Mouse (Mus musculus): ENCODE measurements around the gene Hist1h2bm. TPM values are rescaled to one million over a fixed set of nuclear protein-coding genes. Genes with fewer than 3 reads are reported as not detected.
A peak's percentile ranks its signal among the peaks of the same experiment; 100 is the strongest.
"Not testable (repeated sequence)": the region's sequence is repeated elsewhere in the genome, so short reads cannot be mapped to it uniquely, and the experiment has no call there.

Hist1h2bm gene
- polyA plus RNA-seq, 1 experiment from 2014 or later, result 6.3 TPM

GRCm38 (mm10) chr13:21734906-21735767, 13.3 kb downstream of the Hist1h2bm start, which contains the start of gene Hist1h4j:
Gene Hist1h4j, plus strand, starts transcription at chr13:21735064.
- peak within 1 kb of the TSS; percentile 58 for H3K4me2 ChIP-seq (ENCODE audit: low read depth, low read length)
- under 1% methylated on average over 43 of the region's 56 CpGs for WGBS
- H3K4me1 ChIP-seq (ENCODE audit: control insufficient read depth, insufficient read depth, low read length); H3K9me3 ChIP-seq (replicated peaks; ENCODE audit: control insufficient read depth, low read length); H3K36me3 ChIP-seq (replicated peaks; ENCODE audit: control insufficient read depth, insufficient read depth, low read depth, low read length); H3K27me3 ChIP-seq (ENCODE audit: control insufficient read depth, insufficient read depth, low read length): not testable (repeated sequence)
- DNase-seq (ENCODE audit: low spot score), result peak; percentile 93
- peak within 1 kb of the TSS; percentile 50 for H3K4me3 ChIP-seq (ENCODE audit: low read depth, low read length)
- H3K9ac ChIP-seq (replicated peaks; ENCODE audit: low read length), result peak within 1 kb of the TSS; percentile 63
- H3K27ac ChIP-seq (replicated peaks; ENCODE audit: low read depth, low read length), result peak within 1 kb of the TSS; percentile 95
- peak; percentile 92 for ATAC-seq (replicated peaks; ENCODE audit: insufficient number of reproducible peaks, low FRiP score, low TSS enrichment, low read depth)

DNA sequence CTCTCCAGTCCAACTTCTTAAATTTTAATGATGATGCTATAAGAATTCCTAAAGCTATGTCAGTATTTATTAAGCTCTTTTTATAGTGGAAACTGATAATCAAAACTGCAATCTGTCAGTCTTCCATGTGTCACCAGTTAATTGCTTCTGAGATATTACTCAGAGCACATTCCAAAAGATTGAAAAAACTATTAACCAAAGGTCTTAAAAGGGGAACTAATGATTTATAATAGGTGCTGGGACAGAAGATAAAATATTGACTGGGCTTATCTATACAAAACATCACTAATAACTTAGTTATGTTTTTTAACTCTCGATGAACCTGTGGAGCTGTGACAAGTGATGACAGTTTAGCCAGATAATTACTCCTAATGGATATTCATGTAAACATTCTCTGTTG, 23.2 kb downstream of the Hist1h2bm start:
- Histone ChIP-seq H3K27me3 (ENCODE audit: control insufficient read depth, insufficient read depth, low read length) (no peaks in the 10 kb centered on the region), H3K9me3 (replicated peaks; ENCODE audit: control insufficient read depth, low read length) (no peaks in the 10 kb centered on the region)
- ATAC-seq (replicated peaks; ENCODE audit: insufficient number of reproducible peaks, low FRiP score, low TSS enrichment, low read depth), result no peak

DNA sequence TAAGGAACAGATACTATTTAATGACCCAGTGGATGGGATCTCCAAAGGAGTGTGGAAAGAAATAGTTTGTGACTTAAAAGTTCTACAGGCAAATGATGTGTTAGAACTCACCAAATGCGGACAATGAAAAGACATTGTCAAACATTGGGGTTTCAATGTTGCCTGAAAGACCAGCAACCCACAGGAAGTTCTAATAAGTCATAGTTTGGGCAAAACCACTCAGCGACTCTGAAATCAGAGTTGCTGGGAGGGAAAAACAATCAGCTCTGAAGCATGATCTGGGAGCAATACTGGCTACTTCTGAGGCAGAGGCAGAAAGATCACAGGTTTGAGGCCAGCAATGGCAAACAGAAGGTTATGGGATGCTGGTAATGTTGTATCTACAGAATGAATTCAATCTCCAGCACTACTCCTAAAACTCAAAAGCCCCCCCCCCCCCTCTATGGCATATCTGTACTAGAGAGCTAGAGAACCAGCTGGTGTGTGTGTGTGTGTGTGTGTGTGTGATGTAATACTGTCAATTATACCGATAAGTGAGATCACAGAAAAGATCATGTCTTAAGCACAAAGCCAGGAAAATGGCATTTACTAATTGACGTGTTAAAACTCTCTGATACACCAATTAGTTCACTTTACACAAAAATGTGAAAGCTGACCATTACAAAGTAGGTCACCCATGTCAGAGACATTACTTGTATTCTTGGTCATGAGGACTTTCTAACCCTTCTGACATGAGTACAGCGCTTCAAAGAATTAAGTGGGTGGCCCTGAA, 27.7 kb downstream of the Hist1h2bm start:
- H3K4me3 ChIP-seq (ENCODE audit: low read depth, low read length), result peak overlapping the region; percentile 56
- peak overlapping the region; percentile 97 for H3K27ac ChIP-seq (replicated peaks; ENCODE audit: low read depth, low read length)
- 5% methylated on average over 5 of the region's 5 CpGs for WGBS
- H3K9me3 ChIP-seq (replicated peaks; ENCODE audit: control insufficient read depth, low read length), result no peaks in the 10 kb centered on the region
- ATAC-seq (replicated peaks; ENCODE audit: insufficient number of reproducible peaks, low FRiP score, low TSS enrichment, low read depth), result no peak; the same call in 1 of the 2 replicates
- no peaks in the 10 kb centered on the region for H3K4me1 ChIP-seq (ENCODE audit: control insufficient read depth, insufficient read depth, low read length)
- peak overlapping the region; percentile 87 for H3K4me2 ChIP-seq (ENCODE audit: low read depth, low read length)
- H3K36me3 ChIP-seq (replicated peaks; ENCODE audit: control insufficient read depth, insufficient read depth, low read depth, low read length), result no peaks in the 10 kb centered on the region
- no peaks in the 10 kb centered on the region for H3K27me3 ChIP-seq (ENCODE audit: control insufficient read depth, insufficient read depth, low read length)
- peak overlapping the region; percentile 65 for H3K9ac ChIP-seq (replicated peaks; ENCODE audit: low read length)
- DNase-seq (ENCODE audit: low spot score), result peak; percentile 69

More for the DNA sequence above, 23.2 kb downstream of the Hist1h2bm start:
- Histone ChIP-seq H3K27ac (replicated peaks; ENCODE audit: low read depth, low read length) (no peak overlapping the region), H3K9ac (replicated peaks; ENCODE audit: low read length) (no peak overlapping the region), H3K4me3 (ENCODE audit: low read depth, low read length) (no peak overlapping the region), H3K4me2 (ENCODE audit: low read depth, low read length) (no peak overlapping the region), H3K4me1 (ENCODE audit: control insufficient read depth, insufficient read depth, low read length) (no peaks in the 10 kb centered on the region), H3K36me3 (replicated peaks; ENCODE audit: control insufficient read depth, insufficient read depth, low read depth, low read length) (no peaks in the 10 kb centered on the region)
- WGBS, result 84% methylated on average over 1 of the region's 1 CpGs
- DNase-seq (ENCODE audit: low spot score), result no peak

DNA sequence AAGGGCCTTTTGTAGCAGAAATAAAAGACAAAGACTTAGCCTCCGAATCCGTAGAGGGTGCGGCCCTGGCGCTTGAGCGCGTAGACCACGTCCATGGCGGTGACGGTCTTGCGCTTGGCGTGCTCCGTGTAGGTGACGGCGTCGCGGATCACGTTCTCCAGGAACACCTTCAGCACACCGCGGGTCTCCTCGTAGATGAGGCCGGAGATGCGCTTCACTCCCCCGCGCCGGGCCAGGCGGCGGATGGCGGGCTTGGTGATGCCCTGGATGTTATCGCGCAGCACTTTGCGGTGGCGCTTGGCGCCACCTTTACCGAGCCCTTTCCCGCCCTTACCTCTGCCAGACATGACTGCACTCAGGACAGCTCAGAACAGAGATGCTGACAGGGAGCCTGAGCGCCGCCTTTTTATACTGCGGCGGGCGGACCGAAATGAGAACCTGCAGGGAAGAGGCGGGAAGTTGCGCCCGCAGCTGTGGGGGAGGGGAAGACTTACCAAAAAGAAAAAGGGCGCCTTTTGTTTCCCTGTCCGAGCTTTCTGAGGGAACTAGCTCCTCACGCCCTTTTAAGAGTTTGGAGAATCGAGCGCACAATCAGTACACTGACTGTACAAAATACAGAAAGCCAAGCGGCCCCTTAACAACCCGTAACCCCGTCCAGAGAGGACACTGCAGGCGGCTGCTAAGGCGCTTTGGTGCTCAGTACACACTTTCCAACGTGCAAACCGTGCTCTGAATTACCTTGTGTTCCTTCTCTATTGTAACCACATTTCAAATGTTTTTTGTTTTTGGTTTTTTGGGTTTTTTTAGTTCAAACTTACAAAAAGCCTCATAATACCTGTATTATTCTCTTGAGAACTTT, 28.5 kb downstream of the Hist1h2bm start, which contains the start of gene Hist1h4k:
Gene Hist1h4k (minus strand): TSS at position 347 of the 859 bp plus-strand sequence.
- ATAC-seq (replicated peaks; ENCODE audit: insufficient number of reproducible peaks, low FRiP score, low TSS enrichment, low read depth) (peak; percentile 89), DNase-seq (ENCODE audit: low spot score) (peak; percentile 94)
- H3K4me1 ChIP-seq (ENCODE audit: control insufficient read depth, insufficient read depth, low read length); H3K9me3 ChIP-seq (replicated peaks; ENCODE audit: control insufficient read depth, low read length); H3K36me3 ChIP-seq (replicated peaks; ENCODE audit: control insufficient read depth, insufficient read depth, low read depth, low read length); H3K27me3 ChIP-seq (ENCODE audit: control insufficient read depth, insufficient read depth, low read length): not testable (repeated sequence)
- WGBS, result under 1% methylated on average over 40 of the region's 56 CpGs
- Histone ChIP-seq H3K27ac (replicated peaks; ENCODE audit: low read depth, low read length) (peak within 1 kb of the TSS; percentile 97), H3K4me3 (ENCODE audit: low read depth, low read length) (peak within 1 kb of the TSS; percentile 56), H3K4me2 (ENCODE audit: low read depth, low read length) (peak within 1 kb of the TSS; percentile 87), H3K9ac (replicated peaks; ENCODE audit: low read length) (peak within 1 kb of the TSS; percentile 65)

DNA sequence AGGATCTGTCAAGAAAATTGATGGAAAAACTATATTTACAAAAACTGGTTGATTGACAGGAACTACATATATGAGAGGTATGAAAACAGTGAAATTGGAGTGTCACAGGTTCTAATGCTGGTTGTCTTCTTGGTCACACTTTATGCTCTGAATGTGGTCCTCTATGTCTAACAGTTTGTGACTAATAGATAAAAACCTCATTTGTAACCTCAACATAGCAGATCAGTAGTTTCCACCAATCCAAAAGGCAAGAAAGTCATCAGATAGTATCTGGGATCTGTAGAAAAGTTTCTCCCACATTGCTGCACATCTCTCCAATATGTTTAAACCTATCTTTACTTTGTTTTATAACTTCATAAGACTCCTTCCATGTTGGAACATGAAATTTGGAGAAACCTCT, 29.6 kb downstream of the Hist1h2bm start:
- H3K4me2 ChIP-seq (ENCODE audit: low read depth, low read length), result no peak overlapping the region
- no peak overlapping the region for H3K9ac ChIP-seq (replicated peaks; ENCODE audit: low read length)
- peak overlapping the region; percentile 52; the same call in 1 of the 2 replicates for H3K27ac ChIP-seq (replicated peaks; ENCODE audit: low read depth, low read length)
- ATAC-seq (replicated peaks; ENCODE audit: insufficient number of reproducible peaks, low FRiP score, low TSS enrichment, low read depth) (no peak), DNase-seq (ENCODE audit: low spot score) (no peak)
- H3K9me3 ChIP-seq (replicated peaks; ENCODE audit: control insufficient read depth, low read length), result no peaks in the 10 kb centered on the region
- H3K4me3 ChIP-seq (ENCODE audit: low read depth, low read length), result no peak overlapping the region
- no peaks in the 10 kb centered on the region for H3K27me3 ChIP-seq (ENCODE audit: control insufficient read depth, insufficient read depth, low read length)
- H3K4me1 ChIP-seq (ENCODE audit: control insufficient read depth, insufficient read depth, low read length), result no peaks in the 10 kb centered on the region
- no peaks in the 10 kb centered on the region for H3K36me3 ChIP-seq (replicated peaks; ENCODE audit: control insufficient read depth, insufficient read depth, low read depth, low read length)

DNA sequence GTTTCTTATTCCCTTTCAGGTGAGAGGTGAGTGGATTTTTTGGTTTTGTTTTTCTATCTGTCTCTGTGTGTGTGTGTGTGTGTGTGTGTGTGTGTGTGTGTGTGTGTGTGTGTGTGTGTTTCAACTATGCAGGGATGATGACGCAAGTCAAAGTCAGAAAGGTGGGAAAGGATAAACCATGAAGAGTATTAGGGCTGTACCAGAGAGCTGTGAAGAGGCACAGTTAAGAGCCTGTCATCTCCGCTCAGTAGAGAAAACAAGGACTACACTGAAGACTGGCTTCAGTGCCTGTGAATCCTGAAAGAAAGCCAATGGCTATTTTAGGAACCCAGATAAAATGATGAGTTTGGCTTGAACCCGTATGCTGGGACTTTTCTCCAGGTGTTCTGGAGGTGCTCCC, 30.0 kb downstream of the Hist1h2bm start:
- H3K4me2 ChIP-seq (ENCODE audit: low read depth, low read length), result no peak overlapping the region; the same call in 1 of the 2 replicates
- peak overlapping the region; percentile 89; the same call in 1 of the 2 replicates for H3K27ac ChIP-seq (replicated peaks; ENCODE audit: low read depth, low read length)
- DNase-seq (ENCODE audit: low spot score) (no peak), ATAC-seq (replicated peaks; ENCODE audit: insufficient number of reproducible peaks, low FRiP score, low TSS enrichment, low read depth) (no peak)
- H3K9me3 ChIP-seq (replicated peaks; ENCODE audit: control insufficient read depth, low read length), result no peaks in the 10 kb centered on the region
- H3K9ac ChIP-seq (replicated peaks; ENCODE audit: low read length), result no peak overlapping the region
- 66% methylated on average over 3 of the region's 3 CpGs for WGBS
- no peak overlapping the region for H3K4me3 ChIP-seq (ENCODE audit: low read depth, low read length)
- H3K36me3 ChIP-seq (replicated peaks; ENCODE audit: control insufficient read depth, insufficient read depth, low read depth, low read length), result no peaks in the 10 kb centered on the region
- no peaks in the 10 kb centered on the region for H3K27me3 ChIP-seq (ENCODE audit: control insufficient read depth, insufficient read depth, low read length)
- no peaks in the 10 kb centered on the region for H3K4me1 ChIP-seq (ENCODE audit: control insufficient read depth, insufficient read depth, low read length)

DNA sequence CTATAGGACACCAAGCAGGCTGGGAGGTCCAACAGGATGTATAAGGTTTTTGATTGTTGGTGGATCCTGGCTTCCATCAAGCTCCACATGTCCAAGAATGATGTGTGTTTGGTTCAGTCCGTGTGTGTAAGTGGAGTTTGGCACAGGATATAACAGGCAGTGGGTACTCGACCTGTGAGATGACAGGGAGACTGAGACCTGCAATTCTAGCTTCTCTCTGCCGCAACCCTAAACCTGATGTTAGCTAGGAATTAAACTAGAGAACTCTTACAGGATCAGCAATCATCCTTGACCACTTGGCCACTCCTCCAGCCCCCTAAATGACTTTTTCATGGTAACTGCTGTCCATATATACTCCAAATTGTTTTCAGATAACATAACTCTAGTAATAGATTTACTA, 30.5 kb downstream of the Hist1h2bm start:
- H3K4me1 ChIP-seq (ENCODE audit: control insufficient read depth, insufficient read depth, low read length), result no peaks in the 10 kb centered on the region

More for the DNA sequence above, 30.5 kb downstream of the Hist1h2bm start:
- Histone ChIP-seq H3K9ac (replicated peaks; ENCODE audit: low read length) (no peak overlapping the region; the same call in 1 of the 2 replicates), H3K4me2 (ENCODE audit: low read depth, low read length) (no peak overlapping the region; the same call in 1 of the 2 replicates), H3K27ac (replicated peaks; ENCODE audit: low read depth, low read length) (peak overlapping the region; percentile 89), H3K36me3 (replicated peaks; ENCODE audit: control insufficient read depth, insufficient read depth, low read depth, low read length) (no peaks in the 10 kb centered on the region), H3K27me3 (ENCODE audit: control insufficient read depth, insufficient read depth, low read length) (no peaks in the 10 kb centered on the region), H3K9me3 (replicated peaks; ENCODE audit: control insufficient read depth, low read length) (no peaks in the 10 kb centered on the region), H3K4me3 (ENCODE audit: low read depth, low read length) (no peak overlapping the region)
- peak; percentile 42 for DNase-seq (ENCODE audit: low spot score)
- no peak for ATAC-seq (replicated peaks; ENCODE audit: insufficient number of reproducible peaks, low FRiP score, low TSS enrichment, low read depth)
- WGBS, result 47% methylated on average over 3 of the region's 3 CpGs
